28 mouse cellular contexts compared by ENCODE assay signal in genomic region chr13:117571747-117572146, GRCm38 (mm10). TPM values are rescaled to one million over a fixed set of nuclear protein-coding genes. Genes with fewer than 3 reads are reported as not detected.
DNase-seq lines count a peak whose midpoint lies in the region; ATAC-seq and TF ChIP-seq lines count a peak whose summit lies in the region.
"Had no signal": no experiment of that assay in that cellular context is flagged by ENCODE, and none has a peak within 500 bp of the region (broad histone marks: within the 10 kb centered on the region; RNA-seq: fewer than 3 reads in every experiment).

No protein-coding gene starts in this region.

- no peaks in the 10 kb centered on the region for H3K4me1 ChIP-seq in embryonic facial prominence, embryonic 11.5 days (ENCODE audit: control insufficient read depth, insufficient read depth, low read length)
- H3K4me1 ChIP-seq in embryonic facial prominence, embryonic 10.5 days: no peaks in the 10 kb centered on the region
- 0 out of 2 replicates have a peak, but pooled peaks cover 3% of the 10 kb centered on the region for H3K4me1 ChIP-seq in intestine, postnatal 0 days (replicated peaks; ENCODE audit: control insufficient read depth, insufficient read depth, low read length)
- no peaks in the 10 kb centered on the region for H3K4me1 ChIP-seq in intestine, embryonic 16.5 days (ENCODE audit: control insufficient read depth, insufficient read depth, low read length)
- H3K4me1 ChIP-seq in embryonic facial prominence, embryonic 14.5 days (ENCODE audit: control insufficient read depth, insufficient read depth, low read length): no peaks in the 10 kb centered on the region
- H3K4me1 ChIP-seq: heart, embryonic 10.5 days; hindbrain, embryonic 13.5 days had no signal

- no peak for DNase-seq in embryonic facial prominence, embryonic 11.5 days (ENCODE audit: low spot score)
- no peak for DNase-seq in embryonic facial prominence, embryonic 10.5 days (ENCODE audit: low spot score)
- peak; percentile 19 for DNase-seq in embryonic facial prominence, embryonic 14.5 days (ENCODE audit: low spot score)
- DNase-seq in forelimb bud, embryonic 11.5 days (ENCODE audit: low read depth, low spot score): peak; percentile 19
- DNase-seq in heart, postnatal 25 days (ENCODE audit: low spot score): no peak
- DNase-seq in natural killer cell, adult 2 months (ENCODE audit: low spot score in 2 of 2): no peak
- DNase-seq: adrenal gland, adult 8-10 months; adrenal gland, postnatal 25 days; cerebellum, adult 18-20 months; cerebellum, adult 9-10 months; cerebellum, postnatal 14 days; forebrain, postnatal 0 days; gastrocnemius, postnatal 25 days; heart, adult 2 months; heart, postnatal 14 days; kidney, adult 11 months; kidney, adult 8-10 months had no signal

- no peak overlapping the region for H3K4me3 ChIP-seq in embryonic facial prominence, embryonic 11.5 days (ENCODE audit: low read depth, low read length)
- no peak overlapping the region for H3K4me3 ChIP-seq in embryonic facial prominence, embryonic 10.5 days
- H3K4me3 ChIP-seq in intestine, postnatal 0 days (ENCODE audit: low read depth, low read length): no peak overlapping the region
- H3K4me3 ChIP-seq in intestine, embryonic 16.5 days (ENCODE audit: low read length): no peak overlapping the region
- no peak overlapping the region for H3K4me3 ChIP-seq in embryonic facial prominence, embryonic 14.5 days (ENCODE audit: low read depth, low read length)
- H3K4me3 ChIP-seq: erythroblast, embryonic 14.5 days; heart, adult 2 months; heart, embryonic 10.5 days; heart, embryonic 13.5 days; hindbrain, embryonic 13.5 days had no signal

- no peaks in the 10 kb centered on the region for H3K36me3 ChIP-seq in embryonic facial prominence, embryonic 11.5 days (replicated peaks; ENCODE audit: control insufficient read depth, insufficient read depth, low read depth, low read length)
- H3K36me3 ChIP-seq in embryonic facial prominence, embryonic 10.5 days (replicated peaks): no peaks in the 10 kb centered on the region
- H3K36me3 ChIP-seq in intestine, postnatal 0 days (ENCODE audit: control insufficient read depth, insufficient read depth): no peaks in the 10 kb centered on the region
- H3K36me3 ChIP-seq in intestine, embryonic 16.5 days (ENCODE audit: control insufficient read depth, insufficient read depth, low read length): no peaks in the 10 kb centered on the region
- no peaks in the 10 kb centered on the region for H3K36me3 ChIP-seq in embryonic facial prominence, embryonic 14.5 days (ENCODE audit: control insufficient read depth, insufficient read depth, low read length)
- H3K36me3 ChIP-seq: heart, embryonic 10.5 days; heart, embryonic 13.5 days; hindbrain, embryonic 13.5 days had no signal

- H3K9ac ChIP-seq in embryonic facial prominence, embryonic 11.5 days (replicated peaks; ENCODE audit: low read length): no peak overlapping the region
- no peak overlapping the region for H3K9ac ChIP-seq in intestine, postnatal 0 days (ENCODE audit: low read depth, low read length)
- no peak overlapping the region for H3K9ac ChIP-seq in intestine, embryonic 16.5 days (ENCODE audit: low read depth, low read length)
- no peak overlapping the region for H3K9ac ChIP-seq in embryonic facial prominence, embryonic 14.5 days (ENCODE audit: low read depth, low read length)
- H3K9ac ChIP-seq: forebrain, postnatal 0 days; heart, embryonic 13.5 days; hindbrain, embryonic 13.5 days had no signal

- intact Hi-C loops in heart, postnatal 25 days (cut with DNase I): no loop called here

- no peak overlapping the region for H3K27ac ChIP-seq in embryonic facial prominence, embryonic 11.5 days (replicated peaks; ENCODE audit: low read depth, low read length)
- H3K27ac ChIP-seq in embryonic facial prominence, embryonic 10.5 days (replicated peaks): no peak overlapping the region
- no peak overlapping the region for H3K27ac ChIP-seq in intestine, postnatal 0 days (ENCODE audit: low read depth, low read length)
- no peak overlapping the region for H3K27ac ChIP-seq in intestine, embryonic 16.5 days (ENCODE audit: low read length)
- no peak overlapping the region for H3K27ac ChIP-seq in embryonic facial prominence, embryonic 14.5 days (replicated peaks; ENCODE audit: low read depth, low read length)
- H3K27ac ChIP-seq: heart, adult 2 months; heart, embryonic 10.5 days; heart, embryonic 13.5 days; hindbrain, embryonic 13.5 days had no signal

- 57% methylated on average over 3 of the region's 3 CpGs for WGBS in embryonic facial prominence, embryonic 11.5 days
- WGBS in embryonic facial prominence, embryonic 10.5 days: 65% methylated on average over 3 of the region's 3 CpGs
- WGBS in intestine, postnatal 0 days: 58% methylated on average over 3 of the region's 3 CpGs
- 49% methylated on average over 3 of the region's 3 CpGs for whole genome bisulfite sequencing in intestine, embryonic 16.5 days
- 55% methylated on average over 3 of the region's 3 CpGs for whole genome bisulfite sequencing in embryonic facial prominence, embryonic 14.5 days

- no peaks in the 10 kb centered on the region for H3K27me3 ChIP-seq in embryonic facial prominence, embryonic 11.5 days (ENCODE audit: control insufficient read depth, insufficient read depth, low read length)
- H3K27me3 ChIP-seq in embryonic facial prominence, embryonic 10.5 days (replicated peaks; ENCODE audit: low read depth, poor library complexity, severe bottlenecking): no peaks in the 10 kb centered on the region
- no peaks in the 10 kb centered on the region for H3K27me3 ChIP-seq in intestine, postnatal 0 days (replicated peaks; ENCODE audit: control insufficient read depth, insufficient read depth, low read length)
- H3K27me3 ChIP-seq in intestine, embryonic 16.5 days (replicated peaks; ENCODE audit: control insufficient read depth, insufficient read depth, low read length): no peaks in the 10 kb centered on the region
- no peaks in the 10 kb centered on the region for H3K27me3 ChIP-seq in embryonic facial prominence, embryonic 14.5 days (replicated peaks; ENCODE audit: control insufficient read depth, insufficient read depth, low read length)
- H3K27me3 ChIP-seq: heart, embryonic 13.5 days; hindbrain, embryonic 13.5 days had no signal

- H3K4me2 ChIP-seq in embryonic facial prominence, embryonic 11.5 days (ENCODE audit: low read depth, low read length): no peak overlapping the region
- no peak overlapping the region for H3K4me2 ChIP-seq in intestine, postnatal 0 days (replicated peaks; ENCODE audit: low read depth)
- no peak overlapping the region for H3K4me2 ChIP-seq in intestine, embryonic 16.5 days (ENCODE audit: low read depth, low read length)
- no peak overlapping the region for H3K4me2 ChIP-seq in embryonic facial prominence, embryonic 14.5 days (ENCODE audit: low read depth, low read length)
- H3K4me2 ChIP-seq: heart, embryonic 13.5 days; hindbrain, embryonic 13.5 days had no signal

- 0 out of 2 replicates have a peak, but pooled peaks have one; percentile 59 for ATAC-seq in embryonic facial prominence, embryonic 11.5 days (replicated peaks; ENCODE audit: insufficient number of reproducible peaks, low FRiP score, low TSS enrichment, low read depth)
- ATAC-seq in intestine, postnatal 0 days: peak; percentile 13; the same call in 1 of the 2 replicates
- ATAC-seq in intestine, embryonic 16.5 days: no peak
- ATAC-seq in embryonic facial prominence, embryonic 14.5 days (ENCODE audit: low read depth): peak; percentile 89; the same call in 1 of the 2 replicates
- ATAC-seq: activated CD4-positive, CD25-positive, alpha-beta regulatory T cell, adult 4 months; forebrain, embryonic 14.5 days; forebrain, postnatal 0 days; hindbrain, embryonic 16.5 days; inflammation-experienced regulatory T-cells, adult 6 months had no signal

- no peak for TF ChIP-seq CTCF in intestine, postnatal 0 days (IDR thresholded peaks at IDR 0.05; ENCODE audit: low read depth)

- H3K9me3 ChIP-seq in embryonic facial prominence, embryonic 11.5 days (replicated peaks; ENCODE audit: control insufficient read depth, low read length): no peaks in the 10 kb centered on the region
- no peaks in the 10 kb centered on the region for H3K9me3 ChIP-seq in embryonic facial prominence, embryonic 10.5 days
- no peaks in the 10 kb centered on the region for H3K9me3 ChIP-seq in intestine, postnatal 0 days (ENCODE audit: control insufficient read depth)
- no peaks in the 10 kb centered on the region for H3K9me3 ChIP-seq in intestine, embryonic 16.5 days (ENCODE audit: control insufficient read depth, low read length)
- no peaks in the 10 kb centered on the region for H3K9me3 ChIP-seq in embryonic facial prominence, embryonic 14.5 days (ENCODE audit: control insufficient read depth, low read length)
- H3K9me3 ChIP-seq: heart, embryonic 10.5 days; heart, embryonic 13.5 days; hindbrain, embryonic 13.5 days had no signal

RNA-seq across cellular contexts. Expression of gene Hcn1, which starts 30.4 kb away (rescaled TPM):
- polyA plus RNA-seq in embryonic facial prominence, embryonic 11.5 days (2014; fragmentation: Nextera tagmentation; extraction: Ambion mirVana): 0.04 and 0.06 TPM in 2 replicates
- polyA plus RNA-seq in embryonic facial prominence, embryonic 10.5 days (2016; fragmentation: Nextera tagmentation; extraction: Ambion mirVana): 0.01 and 0.11 TPM in 2 replicates
- 0.17 and 0.26 TPM in 2 replicates for polyA plus RNA-seq in intestine, postnatal 0 days (2015; fragmentation: Nextera tagmentation; extraction: Ambion mirVana)
- 0.01 and 0.02 TPM in 2 replicates for polyA plus RNA-seq in intestine, embryonic 16.5 days (2015; fragmentation: Nextera tagmentation; extraction: Ambion mirVana)
- 0.26 and 0.28 TPM in 2 replicates for polyA plus RNA-seq in embryonic facial prominence, embryonic 14.5 days (2014; fragmentation: Nextera tagmentation; extraction: Ambion mirVana)
- 1 to 10 TPM; 1.1 to 1.7 TPM for total RNA-seq in heart, postnatal 25 days (2021)
- polyA plus RNA-seq: gonadal fat pad, adult 2 months had no signal

Comparison
In these comparisons a context has a peak if more than half of its experiments do, and no peak if none do; other contexts are left out.
1. DNase-seq: peak in embryonic facial prominence, embryonic 14.5 days (single experiment) and forelimb bud, embryonic 11.5 days (single experiment); none in embryonic facial prominence, embryonic 11.5 days (single experiment), embryonic facial prominence, embryonic 10.5 days (single experiment), heart, postnatal 25 days (single experiment) and natural killer cell, adult 2 months (0 of 2).